18 mouse cellular contexts compared by ENCODE assay signal in genomic region chr13:64198310-64198709, GRCm38 (mm10).
"Had no signal": no experiment of that assay in that cellular context is flagged by ENCODE, and none has a peak within 500 bp of the region (broad histone marks: within the 10 kb centered on the region; RNA-seq: fewer than 3 reads in every experiment).

No protein-coding gene starts in this region.

- H3K27me3 ChIP-seq: lung, embryonic 15.5 days; megakaryocyte, embryonic 14.5 days; midbrain, embryonic 13.5 days; midbrain, embryonic 15.5 days; neural tube, embryonic 12.5 days; stomach, embryonic 15.5 days had no signal

- ATAC-seq: liver, postnatal 0 days; lung, postnatal 0 days; midbrain, embryonic 13.5 days; midbrain, embryonic 15.5 days had no signal

- H3K4me2 ChIP-seq: lung, embryonic 15.5 days; midbrain, embryonic 11.5 days; midbrain, embryonic 13.5 days; midbrain, embryonic 15.5 days; neural tube, embryonic 12.5 days; stomach, embryonic 15.5 days had no signal

- H3K27ac ChIP-seq: lung, embryonic 15.5 days; macrophage; midbrain, embryonic 13.5 days; midbrain, embryonic 15.5 days; neural tube, embryonic 12.5 days; stomach, embryonic 15.5 days; stomach, postnatal 0 days had no signal

- DNase-seq: liver, postnatal 0 days; lung, adult 2 months; lung, postnatal 14 days; lung, postnatal 36 days; right cerebral cortex, postnatal 14 days; thymus, adult 2 months; thymus, postnatal 25 days; thymus, postnatal 4 days had no signal

- H3K9me3 ChIP-seq: lung, embryonic 15.5 days; megakaryocyte, embryonic 14.5 days; midbrain, embryonic 13.5 days; midbrain, embryonic 15.5 days; neural tube, embryonic 12.5 days; stomach, embryonic 15.5 days had no signal

- H3K4me1 ChIP-seq: lung, embryonic 15.5 days; midbrain, embryonic 13.5 days; midbrain, embryonic 15.5 days; neural tube, embryonic 12.5 days; stomach, embryonic 15.5 days had no signal

- H3K36me3 ChIP-seq: lung, embryonic 15.5 days; midbrain, embryonic 15.5 days; stomach, embryonic 15.5 days had no signal

- H3K4me3 ChIP-seq: lung, embryonic 15.5 days; megakaryocyte, embryonic 14.5 days; midbrain, embryonic 13.5 days; midbrain, embryonic 15.5 days; neural tube, embryonic 12.5 days; stomach, embryonic 15.5 days had no signal

- H3K9ac ChIP-seq: liver, postnatal 0 days; lung, embryonic 15.5 days; midbrain, embryonic 13.5 days; midbrain, embryonic 15.5 days; neural tube, embryonic 12.5 days; stomach, embryonic 15.5 days had no signal
